Mouse (Mus musculus): Measurements from ENCODE around the gene Nop9. TPM values are rescaled to one million over a fixed set of nuclear protein-coding genes. Genes with fewer than 3 reads are reported as not detected.
A peak's percentile ranks its signal among the peaks of the same experiment; 100 is the strongest.

The Nop9 gene
- polyA plus RNA-seq, 1 experiment from 2014 or later = 26.2 TPM

- TF ChIP-seq CTCF (IDR thresholded peaks at IDR 0.05; ENCODE audit: low read depth) = no peak
- ATAC-seq (replicated peaks; ENCODE audit: low FRiP score, low read depth) (no peak; the same call in 1 of the 2 replicates), DNase-seq (ENCODE audit: low spot score) (peak; percentile 95)
- Histone ChIP-seq H3K4me1 (replicated peaks; ENCODE audit: insufficient read depth, low read length) (peaks cover 14% of the 10 kb centered on the region), H3K9me3 (replicated peaks; ENCODE audit: low read length) (no peaks in the 10 kb centered on the region), H3K4me2 (ENCODE audit: low read length) (peak overlapping the region; percentile 80), H3K27ac (peak overlapping the region; percentile 75), H3K27me3 (ENCODE audit: insufficient read depth, low read length) (no peaks in the 10 kb centered on the region), H3K4me3 (replicated peaks; ENCODE audit: low read depth, low read length) (peak overlapping the region; percentile 44), H3K9ac (ENCODE audit: low read depth, low read length) (peak overlapping the region; percentile 52), H3K36me3 (ENCODE audit: insufficient read depth, low read length) (no peaks in the 10 kb centered on the region)
- WGBS = 3% methylated on average over 31 of the region's 31 CpGs
Measured at GRCm38 (mm10) chr14:55783171-55783957, 37.9 kb downstream of the Nop9 start.

GRCm38 (mm10) chr14:55783958-55784235 is 38.4 kb downstream of the Nop9 start, which contains the start of gene Adcy4:
Gene Adcy4 (minus strand): TSS chr14:55784095.
- DNase-seq (ENCODE audit: low spot score) (peak; percentile 32), ATAC-seq (replicated peaks; ENCODE audit: low FRiP score, low read depth) (no peak)
- Histone ChIP-seq H3K4me2 (ENCODE audit: low read length) (peak within 1 kb of the TSS; percentile 80), H3K4me3 (replicated peaks; ENCODE audit: low read depth, low read length) (peak within 1 kb of the TSS; percentile 44), H3K36me3 (ENCODE audit: insufficient read depth, low read length) (no peaks in the 10 kb centered on the region), H3K9ac (ENCODE audit: low read depth, low read length) (peak within 1 kb of the TSS; percentile 52), H3K27ac (peak within 1 kb of the TSS; percentile 75), H3K4me1 (replicated peaks; ENCODE audit: insufficient read depth, low read length) (peaks cover 14% of the 10 kb centered on the region), H3K9me3 (replicated peaks; ENCODE audit: low read length) (no peaks in the 10 kb centered on the region), H3K27me3 (ENCODE audit: insufficient read depth, low read length) (no peaks in the 10 kb centered on the region)
- whole genome bisulfite sequencing = 6% methylated on average over 13 of the region's 13 CpGs
- no peak for TF ChIP-seq CTCF (IDR thresholded peaks at IDR 0.05; ENCODE audit: low read depth)

- TF ChIP-seq CTCF (IDR thresholded peaks at IDR 0.05; ENCODE audit: low read depth) = peak; percentile 54
- H3K9me3 ChIP-seq (replicated peaks; ENCODE audit: low read length) = no peaks in the 10 kb centered on the region
- DNase-seq (ENCODE audit: low spot score) (no peak), ATAC-seq (replicated peaks; ENCODE audit: low FRiP score, low read depth) (no peak)
- H3K4me2 ChIP-seq (ENCODE audit: low read length) = no peak overlapping the region
- H3K4me1 ChIP-seq (replicated peaks; ENCODE audit: insufficient read depth, low read length) = peaks cover 14% of the 10 kb centered on the region
- no peak overlapping the region for H3K9ac ChIP-seq (ENCODE audit: low read depth, low read length)
- H3K27me3 ChIP-seq (ENCODE audit: insufficient read depth, low read length) = no peaks in the 10 kb centered on the region; the same call in 1 of the 2 replicates
- 41% methylated on average over 6 of the region's 6 CpGs for WGBS
- H3K27ac ChIP-seq = no peak overlapping the region
- H3K4me3 ChIP-seq (replicated peaks; ENCODE audit: low read depth, low read length) = no peak overlapping the region
- H3K36me3 ChIP-seq (ENCODE audit: insufficient read depth, low read length) = no peaks in the 10 kb centered on the region
Measured at GRCm38 (mm10) chr14:55785195-55785594, 39.7 kb downstream of the Nop9 start.

GRCm38 (mm10) chr14:55787731-55788130 is 42.2 kb downstream of the Nop9 start:
- DNase-seq (ENCODE audit: low spot score) = no peak
- Histone ChIP-seq H3K27me3 (ENCODE audit: insufficient read depth, low read length) (no peaks in the 10 kb centered on the region; the same call in 1 of the 2 replicates), H3K9ac (ENCODE audit: low read depth, low read length) (0 out of 2 replicates have a peak overlapping the region, but pooled peaks have one; percentile 32), H3K27ac (no peak overlapping the region), H3K4me1 (replicated peaks; ENCODE audit: insufficient read depth, low read length) (peaks cover 9% of the 10 kb centered on the region), H3K4me2 (ENCODE audit: low read length) (peak overlapping the region; percentile 58), H3K36me3 (ENCODE audit: insufficient read depth, low read length) (no peaks in the 10 kb centered on the region), H3K9me3 (replicated peaks; ENCODE audit: low read length) (no peaks in the 10 kb centered on the region), H3K4me3 (replicated peaks; ENCODE audit: low read depth, low read length) (peak overlapping the region; percentile 25; the same call in 1 of the 2 replicates)
- no peak for TF ChIP-seq CTCF (IDR thresholded peaks at IDR 0.05; ENCODE audit: low read depth)
- no peak for ATAC-seq (replicated peaks; ENCODE audit: low FRiP score, low read depth)
- WGBS = 33% methylated on average over 11 of the region's 11 CpGs

- no peaks in the 10 kb centered on the region; the same call in 1 of the 2 replicates for H3K27me3 ChIP-seq (ENCODE audit: insufficient read depth, low read length)
- H3K4me1 ChIP-seq (replicated peaks; ENCODE audit: insufficient read depth, low read length) = peaks cover 8% of the 10 kb centered on the region; the same call in 1 of the 2 replicates
- no peak within 1 kb of the TSS for H3K27ac ChIP-seq
- H3K4me2 ChIP-seq (ENCODE audit: low read length) = peak within 1 kb of the TSS; percentile 58
- peak; percentile 25; the same call in 1 of the 2 replicates for ATAC-seq (replicated peaks; ENCODE audit: low FRiP score, low read depth)
- DNase-seq (ENCODE audit: low spot score) = peak; percentile 68
- no peak; the same call in 1 of the 2 replicates for TF ChIP-seq CTCF (IDR thresholded peaks at IDR 0.05; ENCODE audit: low read depth)
- no peaks in the 10 kb centered on the region for H3K9me3 ChIP-seq (replicated peaks; ENCODE audit: low read length)
- WGBS = 4% methylated on average over 40 of the region's 40 CpGs
- no peaks in the 10 kb centered on the region for H3K36me3 ChIP-seq (ENCODE audit: insufficient read depth, low read length)
- H3K4me3 ChIP-seq (replicated peaks; ENCODE audit: low read depth, low read length) = peak within 1 kb of the TSS; percentile 25
- H3K9ac ChIP-seq (ENCODE audit: low read depth, low read length) = peak within 1 kb of the TSS; percentile 32; the same call in 1 of the 2 replicates
Measured at GRCm38 (mm10) chr14:55788256-55789050, 43.0 kb downstream of the Nop9 start, which contains the start of gene Ripk3. Gene Ripk3 (minus strand): TSS chr14:55788865.

- H3K9me3 ChIP-seq (replicated peaks; ENCODE audit: low read length) = no peaks in the 10 kb centered on the region
- no peak for TF ChIP-seq CTCF (IDR thresholded peaks at IDR 0.05; ENCODE audit: low read depth)
- H3K4me1 ChIP-seq (replicated peaks; ENCODE audit: insufficient read depth, low read length) = no peaks in the 10 kb centered on the region
- no peaks in the 10 kb centered on the region; the same call in 1 of the 2 replicates for H3K27me3 ChIP-seq (ENCODE audit: insufficient read depth, low read length)
- H3K36me3 ChIP-seq (ENCODE audit: insufficient read depth, low read length) = no peaks in the 10 kb centered on the region
- no peak overlapping the region for H3K27ac ChIP-seq
- ATAC-seq (replicated peaks; ENCODE audit: low FRiP score, low read depth) (no peak), DNase-seq (ENCODE audit: low spot score) (no peak)
- H3K4me3 ChIP-seq (replicated peaks; ENCODE audit: low read depth, low read length) = no peak overlapping the region
- no peak overlapping the region for H3K4me2 ChIP-seq (ENCODE audit: low read length)
- 53% methylated on average over 2 of the region's 2 CpGs for WGBS
- no peak overlapping the region for H3K9ac ChIP-seq (ENCODE audit: low read depth, low read length)
Measured at GRCm38 (mm10) chr14:55793461-55793860, 48.0 kb downstream of the Nop9 start.
